Mouse (Mus musculus) gonadal fat pad, adult 2 months (tissue): Measurements from ENCODE around the gene Pla2g6. TPM values are rescaled to one million over a fixed set of nuclear protein-coding genes. Genes with fewer than 3 reads are reported as not detected.

Experiments used
- DNase-seq: peaks from one replicate; pipeline ENCODE4 v3.0.0-alpha.2; 2012; ENCODE audit warnings: low read depth
- polyA plus RNA-seq: library from polyadenylated mRNA; depleted of rRNA; stranded (reverse); fragments of >200 nt; gene quantifications from 2 replicates; pipeline ENCODE4 v1.2.3, GENCODE M21; 2012

The Pla2g6 gene
- polyA plus RNA-seq, 1 experiment, result 44.8 TPM

GRCm38 (mm10) chr15:79322991-79323790 is 5.0 kb downstream of the Pla2g6 start:
- DNase-seq, result no peak

- no peak for DNase-seq
Measured at GRCm38 (mm10) chr15:79322281-79322990, 5.8 kb downstream of the Pla2g6 start.

GRCm38 (mm10) chr15:79321733-79322190 is 6.4 kb downstream of the Pla2g6 start:
- no peak for DNase-seq

- no peak for DNase-seq
Measured at GRCm38 (mm10) chr15:79313848-79314369, 14.3 kb downstream of the Pla2g6 start.

GRCm38 (mm10) chr15:79307861-79308260 is 20.3 kb downstream of the Pla2g6 start:
- no peak for DNase-seq

- DNase-seq, result no peak
Measured at GRCm38 (mm10) chr15:79306043-79306637, 22.1 kb downstream of the Pla2g6 start.

GRCm38 (mm10) chr15:79304832-79305231 is 23.4 kb downstream of the Pla2g6 start:
- DNase-seq, result no peak

- DNase-seq, result no peak
Measured at GRCm38 (mm10) chr15:79303725-79304124, 24.5 kb downstream of the Pla2g6 start.

- DNase-seq, result peak; percentile 55
Measured at GRCm38 (mm10) chr15:79299563-79300155, 28.5 kb downstream of the Pla2g6 start.

GRCm38 (mm10) chr15:79298553-79298952 is 29.6 kb downstream of the Pla2g6 start:
- no peak for DNase-seq

GRCm38 (mm10) chr15:79292779-79293178 is 35.4 kb downstream of the Pla2g6 start:
- DNase-seq, result no peak

GRCm38 (mm10) chr15:79290340-79290739 is 37.9 kb downstream of the Pla2g6 start:
- DNase-seq, result no peak

GRCm38 (mm10) chr15:79289441-79289840 is 38.7 kb downstream of the Pla2g6 start:
- DNase-seq, result no peak

GRCm38 (mm10) chr15:79288387-79288786 is 39.8 kb downstream of the Pla2g6 start:
- DNase-seq, result no peak

- no peak for DNase-seq
Measured at GRCm38 (mm10) chr15:79287091-79287490, 41.1 kb downstream of the Pla2g6 start.

- no peak for DNase-seq
Measured at GRCm38 (mm10) chr15:79286141-79286540, 42.0 kb downstream of the Pla2g6 start.

- no peak for DNase-seq
Measured at GRCm38 (mm10) chr15:79285399-79285798, 42.8 kb downstream of the Pla2g6 start, which contains the start of gene Baiap2l2. Gene Baiap2l2 (minus strand): TSS chr15:79285537.

GRCm38 (mm10) chr15:79283371-79283770 is 44.8 kb downstream of the Pla2g6 start:
- no peak for DNase-seq

- DNase-seq, result no peak
Measured at GRCm38 (mm10) chr15:79282434-79282833, 45.8 kb downstream of the Pla2g6 start.

GRCm38 (mm10) chr15:79281389-79281788 is 46.8 kb downstream of the Pla2g6 start:
- DNase-seq, result no peak

- no peak for DNase-seq
Measured at GRCm38 (mm10) chr15:79280850-79281249, 47.3 kb downstream of the Pla2g6 start.

GRCm38 (mm10) chr15:79280209-79280608 is 48.0 kb downstream of the Pla2g6 start:
- DNase-seq, result no peak
